Mouse (Mus musculus) C2C12 (cell line): ENCODE data around the gene Fam213b. TPM values are rescaled to one million over a fixed set of nuclear protein-coding genes. Genes with fewer than 3 reads are reported as not detected.

Experiments used
- H3K27me3 ChIP-seq: one replicate; pipeline ENCODE4 v1.6.1; 2011; ENCODE audit not compliant: control insufficient read depth, insufficient read depth, insufficient read length
- H3K36me3 ChIP-seq: one replicate; pipeline ENCODE4 v1.6.1; 2011; ENCODE audit not compliant: control insufficient read depth, insufficient read depth
- H3K4me3 ChIP-seq: one replicate; pipeline ENCODE4 v1.5.1; 2011; ENCODE audit warnings: mild to moderate bottlenecking, control low read depth; ENCODE audit not compliant: poor library complexity, insufficient read depth, severe bottlenecking
- H3K79me2 ChIP-seq: one replicate; pipeline ENCODE4 v1.6.1; 2011; ENCODE audit not compliant: control insufficient read depth, insufficient read depth
- H3K79me3 ChIP-seq: one replicate; pipeline ENCODE4 v1.6.1; 2011; ENCODE audit warnings: low read depth, control low read depth
- H3ac ChIP-seq: one replicate; pipeline ENCODE3; 2011; ENCODE audit warnings: low read depth; ENCODE audit not compliant: control insufficient read depth, insufficient read length
- CEBPB ChIP-seq: IDR thresholded peaks from one replicate; pipeline ENCODE4 v1.6.1; 2011; ENCODE audit warnings: low read depth, mild to moderate bottlenecking, control low read depth, moderate library complexity
- CTCF ChIP-seq: IDR thresholded peaks from one replicate; pipeline ENCODE4 v1.5.1; 2011; ENCODE audit not compliant: control insufficient read depth, insufficient read depth, insufficient read length
- FOSL1 ChIP-seq: IDR thresholded peaks from one replicate; pipeline ENCODE4 v1.8.0; 2011; ENCODE audit warnings: mild to moderate bottlenecking, low read length; ENCODE audit not compliant: poor library complexity, insufficient read depth, severe bottlenecking
- MAX ChIP-seq: IDR thresholded peaks from one replicate; pipeline ENCODE4 v1.6.1; 2011; ENCODE audit warnings: mild to moderate bottlenecking, control low read depth
- MYOD1 ChIP-seq: IDR thresholded peaks from one replicate; pipeline ENCODE4 v1.6.1; 2011; ENCODE audit warnings: low read depth; ENCODE audit not compliant: control insufficient read depth, insufficient read length
- MYOG ChIP-seq: IDR thresholded peaks from one replicate; pipeline ENCODE4 v1.6.1; 2011; ENCODE audit not compliant: control insufficient read depth, insufficient read length; ENCODE audit errors: extremely low read depth
- USF1 ChIP-seq: IDR thresholded peaks from one replicate; pipeline ENCODE4 v1.6.1; 2011; ENCODE audit warnings: low read depth, mild to moderate bottlenecking, control low read depth, moderate library complexity
- polyA plus RNA-seq: library from polyadenylated mRNA; unstranded; fragments of >200 nt; fragmentation: generic; extraction: Trizol; gene quantifications from one replicate; pipeline ENCODE4 v1.2.1, GENCODE M21; 2012; ENCODE audit warnings: missing spikeins

The Fam213b gene
- polyA plus RNA-seq, 1 experiment = 1.9 TPM

- H3K27me3 ChIP-seq = peaks cover 13% of the 10 kb centered on the region
- TF ChIP-seq CTCF (no peak), FOSL1 (no peak), CEBPB (no peak), MAX (no peak), USF1 (no peak), MYOD1 (no peak), MYOG (no peak)
- no peak overlapping the region for H3ac ChIP-seq
- no peaks in the 10 kb centered on the region for H3K36me3 ChIP-seq
- no peaks in the 10 kb centered on the region for H3K79me2 ChIP-seq
- no peak overlapping the region for H3K4me3 ChIP-seq
- H3K79me3 ChIP-seq = no peaks in the 10 kb centered on the region
These were observed 15.8 kb upstream of the Fam213b start for GRCm38 (mm10) chr4:154914707-154915106.

GRCm38 (mm10) chr4:154914252-154914651 lies 15.3 kb upstream of the Fam213b start:
- Histone ChIP-seq H3K4me3 (no peak overlapping the region), H3K79me2 (no peaks in the 10 kb centered on the region), H3K79me3 (no peaks in the 10 kb centered on the region), H3K27me3 (peaks cover 13% of the 10 kb centered on the region), H3K36me3 (no peaks in the 10 kb centered on the region), H3ac (no peak overlapping the region)
- TF ChIP-seq MYOG = no peak
- TF ChIP-seq MAX = no peak
- no peak for TF ChIP-seq FOSL1
- TF ChIP-seq CEBPB = no peak
- no peak for TF ChIP-seq CTCF
- no peak for TF ChIP-seq USF1

GRCm38 (mm10) chr4:154913845-154914244 lies 14.9 kb upstream of the Fam213b start:
- Histone ChIP-seq H3K27me3 (peaks cover 13% of the 10 kb centered on the region), H3K4me3 (no peak overlapping the region), H3K36me3 (no peaks in the 10 kb centered on the region), H3K79me3 (no peaks in the 10 kb centered on the region), H3K79me2 (no peaks in the 10 kb centered on the region), H3ac (no peak overlapping the region)
- no peak for TF ChIP-seq FOSL1
- no peak for TF ChIP-seq MYOD1
- no peak for TF ChIP-seq CTCF
- no peak for TF ChIP-seq CEBPB
- TF ChIP-seq USF1 = no peak
- no peak for TF ChIP-seq MAX
- no peak for TF ChIP-seq MYOG

- TF ChIP-seq FOSL1 (no peak), MYOG (no peak), CTCF (no peak), CEBPB (no peak), MYOD1 (no peak)
- H3K79me3 ChIP-seq = no peaks in the 10 kb centered on the region
- H3ac ChIP-seq = no peak overlapping the region
- H3K27me3 ChIP-seq = peaks cover 16% of the 10 kb centered on the region
- no peaks in the 10 kb centered on the region for H3K36me3 ChIP-seq
- no peak overlapping the region for H3K4me3 ChIP-seq
- no peaks in the 10 kb centered on the region for H3K79me2 ChIP-seq
These were observed 12.7 kb upstream of the Fam213b start for GRCm38 (mm10) chr4:154911644-154912043.

GRCm38 (mm10) chr4:154910606-154911522 lies 11.9 kb upstream of the Fam213b start:
- TF ChIP-seq MYOG = no peak
- no peak for TF ChIP-seq USF1
- no peak overlapping the region for H3K4me3 ChIP-seq
- H3ac ChIP-seq = no peak overlapping the region
- H3K36me3 ChIP-seq = no peaks in the 10 kb centered on the region
- H3K79me3 ChIP-seq = no peaks in the 10 kb centered on the region
- no peaks in the 10 kb centered on the region for H3K79me2 ChIP-seq
- H3K27me3 ChIP-seq = peaks cover 16% of the 10 kb centered on the region

GRCm38 (mm10) chr4:154908490-154908889 lies 9.6 kb upstream of the Fam213b start:
- Histone ChIP-seq H3K36me3 (no peaks in the 10 kb centered on the region), H3K4me3 (no peak overlapping the region), H3K79me2 (no peaks in the 10 kb centered on the region), H3ac (no peak overlapping the region), H3K79me3 (no peaks in the 10 kb centered on the region), H3K27me3 (peaks cover 25% of the 10 kb centered on the region)
- TF ChIP-seq CEBPB (no peak), CTCF (no peak), USF1 (no peak), MYOG (no peak), MYOD1 (no peak), MAX (no peak), FOSL1 (no peak)
